Mouse (Mus musculus): ENCODE results near the gene Gm15130.

Gene Gm15130

GRCm38 (mm10) chr2:111152836-111153235 lies at the start of gene Gm15130:
TSS of gene Gm15130 (minus strand) at chr2:111152936.
- no peak for DNase-seq

GRCm38 (mm10) chr2:111182068-111182467 lies 29.3 kb upstream of the Gm15130 start:
- no peak for DNase-seq

- no peak for DNase-seq
These were observed 17.0 kb downstream of the Gm15130 start for GRCm38 (mm10) chr2:111135739-111136138.

- no peak for DNase-seq
These were observed 46.9 kb downstream of the Gm15130 start, which contains the start of gene Gm13941 for GRCm38 (mm10) chr2:111105882-111106281. TSS of gene Gm13941 (minus strand) at chr2:111105982.

Measured in thymus, postnatal 25 days (tissue).